11 mouse cellular contexts compared by ENCODE assay signal in genomic region chr19:40818764-40819163, GRCm38 (mm10). TPM values are rescaled to one million over a fixed set of nuclear protein-coding genes. Genes with fewer than 3 reads are reported as not detected.
DNase-seq lines count a peak whose midpoint lies in the region; ATAC-seq and TF ChIP-seq lines count a peak whose summit lies in the region.
"Had no signal": no experiment of that assay in that cellular context is flagged by ENCODE, and none has a peak within 500 bp of the region (broad histone marks: within the 10 kb centered on the region; RNA-seq: fewer than 3 reads in every experiment).

No protein-coding gene starts in this region.

- no peaks in the 10 kb centered on the region for H3K36me3 ChIP-seq in liver, embryonic 14.5 days (replicated peaks; ENCODE audit: control insufficient read depth, insufficient read depth, low read depth)
- no peaks in the 10 kb centered on the region for H3K36me3 ChIP-seq in forebrain, embryonic 15.5 days
- H3K36me3 ChIP-seq: neural tube, embryonic 12.5 days had no signal

- 5% methylated on average over 7 of the region's 7 CpGs for WGBS in liver, embryonic 14.5 days (ENCODE audit: insufficient replicate concordance)
- WGBS in forebrain, embryonic 15.5 days: 81% methylated on average over 7 of the region's 7 CpGs

- peak overlapping the region; percentile 84 for H3K27ac ChIP-seq in liver, embryonic 14.5 days
- no peak overlapping the region for H3K27ac ChIP-seq in forebrain, embryonic 15.5 days (replicated peaks)
- H3K27ac ChIP-seq: neural tube, embryonic 12.5 days had no signal

- peaks cover 27 to 39% of the 10 kb centered on the region in 2 experiments for H3K4me1 ChIP-seq in liver, embryonic 14.5 days (replicated peaks; ENCODE audit: control insufficient read depth in 2 of 2, insufficient read depth in 2 of 2, low read length in 1 of 2)
- no peaks in the 10 kb centered on the region for H3K4me1 ChIP-seq in forebrain, embryonic 15.5 days
- H3K4me1 ChIP-seq: neural tube, embryonic 12.5 days had no signal

- DNase-seq in liver, embryonic 14.5 days (ENCODE audit: low read depth in 3 of 3, low spot score in 3 of 3): peak; percentile 54 to 58 (median 55)
- DNase-seq in spleen, adult 12 weeks (ENCODE audit: low spot score): peak; percentile 63
- no peak for DNase-seq in layer of hippocampus, adult 11-12 months (ENCODE audit: low spot score)
- no peak for DNase-seq in urinary bladder, adult 2 months (ENCODE audit: low spot score)
- DNase-seq in gastrocnemius, adult 18-20 months (ENCODE audit: low spot score): no peak
- DNase-seq: adrenal gland, adult 2 months; heart, postnatal 4 days had no signal

- peak; percentile 59 for TF ChIP-seq CTCF in liver, embryonic 14.5 days (IDR thresholded peaks at IDR 0.05; ENCODE audit: low read depth)

- peak; percentile 61 for TF ChIP-seq EP300 in liver, embryonic 14.5 days (IDR thresholded peaks at IDR 0.05; ENCODE audit: low read depth)

- H3K9ac ChIP-seq in liver, embryonic 14.5 days (replicated peaks): peak overlapping the region; percentile 56
- H3K9ac ChIP-seq in forebrain, embryonic 15.5 days (replicated peaks): no peak overlapping the region
- H3K9ac ChIP-seq: neural tube, embryonic 12.5 days had no signal

- H3K9me3 ChIP-seq in liver, embryonic 14.5 days (ENCODE audit: control insufficient read depth, low read length): no peaks in the 10 kb centered on the region
- H3K9me3 ChIP-seq in forebrain, embryonic 15.5 days: no peaks in the 10 kb centered on the region
- H3K9me3 ChIP-seq: neural tube, embryonic 12.5 days had no signal

- no peak overlapping the region for H3K4me3 ChIP-seq in liver, embryonic 14.5 days (ENCODE audit: insufficient read depth in 1 of 2, low read depth in 2 of 2, low read length in 2 of 2)
- H3K4me3 ChIP-seq in forebrain, embryonic 15.5 days: no peak overlapping the region
- H3K4me3 ChIP-seq: neural tube, embryonic 12.5 days had no signal

- no peaks in the 10 kb centered on the region for H3K27me3 ChIP-seq in liver, embryonic 14.5 days (ENCODE audit: control insufficient read depth, insufficient read depth, low read length)
- H3K27me3 ChIP-seq in forebrain, embryonic 15.5 days: no peaks in the 10 kb centered on the region
- H3K27me3 ChIP-seq: neural tube, embryonic 12.5 days had no signal

- peak overlapping the region; percentile 55 for H3K4me2 ChIP-seq in liver, embryonic 14.5 days (ENCODE audit: low read depth)
- no peak overlapping the region for H3K4me2 ChIP-seq in forebrain, embryonic 15.5 days (replicated peaks)
- H3K4me2 ChIP-seq: neural tube, embryonic 12.5 days had no signal

- ATAC-seq in CD4-positive, CD25-positive, alpha-beta regulatory T cell, adult 4 months: peak; percentile 92
- peak; percentile 90 for ATAC-seq in activated CD4-positive, CD25-positive, alpha-beta regulatory T cell, adult 4 months
- peak; percentile 65; the same call in 1 of the 2 replicates for ATAC-seq in liver, embryonic 14.5 days (ENCODE audit: insufficient read depth)
- no peak for ATAC-seq in forebrain, embryonic 15.5 days (replicated peaks)

RNA-seq across cellular contexts. Expression of gene Ccnj, which starts 12.3 kb away (rescaled TPM):
- 1 to 10 TPM; 4.1 to 5.5 TPM for polyA plus RNA-seq in CD4-positive, CD25-positive, alpha-beta regulatory T cell, adult 4 months (2017; shearing (Covaris generic))
- polyA plus RNA-seq in activated CD4-positive, CD25-positive, alpha-beta regulatory T cell, adult 4 months (2017; shearing (Covaris generic)): 1 to 10 TPM; 3.1 to 3.2 TPM
- 2.9 and 3.2 TPM in 2 replicates for polyA plus RNA-seq in liver, embryonic 14.5 days (2012; rRNA removed)
- polyA plus RNA-seq in liver, embryonic 14.5 days (2014; fragmentation: Nextera tagmentation; extraction: Ambion mirVana): 2.7 and 2.9 TPM in 2 replicates
- 4.8 and 5.3 TPM in 2 replicates for polyA plus RNA-seq in urinary bladder, adult 2 months (2012; rRNA removed)
- 23.0 and 23.3 TPM in 2 replicates for polyA plus RNA-seq in forebrain, embryonic 15.5 days (2015; fragmentation: Nextera tagmentation; extraction: Ambion mirVana)
- total RNA-seq in gastrocnemius, adult 18-20 months (2021): 1 to 10 TPM; 2.6 to 2.7 TPM

Comparison
In these comparisons a context has a peak if more than half of its experiments do, and no peak if none do; other contexts are left out.
1. DNase-seq: peak in liver, embryonic 14.5 days (3 of 3) and spleen, adult 12 weeks (single experiment); none in layer of hippocampus, adult 11-12 months (single experiment), urinary bladder, adult 2 months (single experiment) and gastrocnemius, adult 18-20 months (single experiment).